Comparison of ENCODE assay signal across 14 mouse cellular contexts in genomic region chr1:118694436-118694835, GRCm38 (mm10).
DNase-seq lines count a peak whose midpoint lies in the region; ATAC-seq and TF ChIP-seq lines count a peak whose summit lies in the region.
"Had no signal": no experiment of that assay in that cellular context is flagged by ENCODE, and none has a peak within 500 bp of the region (broad histone marks: within the 10 kb centered on the region; RNA-seq: fewer than 3 reads in every experiment).

No protein-coding gene starts in this region.

- TF ChIP-seq CTCF in thymus, adult 2 months (IDR thresholded peaks at IDR 0.05; ENCODE audit: borderline replicate concordance, control insufficient read depth, extremely low read depth, insufficient read depth, low read length, poor library complexity) = peak; percentile 15; the same call in 1 of the 2 replicates

- no peaks in the 10 kb centered on the region for H3K9me3 ChIP-seq in kidney, embryonic 14.5 days (ENCODE audit: control insufficient read depth, low read length)
- no peaks in the 10 kb centered on the region for H3K9me3 ChIP-seq in forebrain, embryonic 11.5 days (ENCODE audit: control insufficient read depth, low read length)
- H3K9me3 ChIP-seq: embryonic facial prominence, embryonic 12.5 days; limb, embryonic 12.5 days had no signal

- H3K27me3 ChIP-seq in kidney, embryonic 14.5 days (ENCODE audit: control insufficient read depth, insufficient read depth, low read length) = no peaks in the 10 kb centered on the region
- no peaks in the 10 kb centered on the region for H3K27me3 ChIP-seq in thymus, adult 2 months (ENCODE audit: control insufficient read depth, insufficient read depth, low read length)
- H3K27me3 ChIP-seq in forebrain, embryonic 11.5 days (ENCODE audit: control insufficient read depth, insufficient read depth, low read length) = no peaks in the 10 kb centered on the region
- H3K27me3 ChIP-seq: embryonic facial prominence, embryonic 12.5 days; limb, embryonic 12.5 days had no signal

- no peak for TF ChIP-seq POLR2A in thymus, adult 2 months (IDR thresholded peaks at IDR 0.05; ENCODE audit: control insufficient read depth, extremely low read depth, insufficient read depth, low read length, poor library complexity)

- WGBS in kidney, embryonic 14.5 days = 80% methylated on average over 2 of the region's 2 CpGs
- WGBS in thymus, adult 2 months = 76% methylated on average over 2 of the region's 2 CpGs
- 72% methylated on average over 2 of the region's 2 CpGs for WGBS in forebrain, embryonic 11.5 days

- intact Hi-C loops in gastrocnemius, postnatal 14 days (cut with DNase I; ENCODE audit: low total_unique reads) = no loop called here

- no peak for ATAC-seq in kidney, embryonic 14.5 days (ENCODE audit: low FRiP score, low TSS enrichment)
- ATAC-seq in forebrain, embryonic 11.5 days (replicated peaks; ENCODE audit: low FRiP score) = no peak
- ATAC-seq: intestine, embryonic 16.5 days had no signal

- no peaks in the 10 kb centered on the region for H3K36me3 ChIP-seq in kidney, embryonic 14.5 days (ENCODE audit: control insufficient read depth, insufficient read depth, low read length)
- H3K36me3 ChIP-seq in thymus, adult 2 months (ENCODE audit: control insufficient read depth, insufficient read depth, low read length) = no peaks in the 10 kb centered on the region
- H3K36me3 ChIP-seq in forebrain, embryonic 11.5 days (ENCODE audit: control insufficient read depth, insufficient read depth, low read length) = no peaks in the 10 kb centered on the region
- H3K36me3 ChIP-seq: embryonic facial prominence, embryonic 12.5 days; limb, embryonic 12.5 days had no signal

- H3K27ac ChIP-seq in kidney, embryonic 14.5 days (ENCODE audit: low read depth, low read length) = no peak overlapping the region
- no peak overlapping the region for H3K27ac ChIP-seq in thymus, adult 2 months (ENCODE audit: control insufficient read depth, insufficient read depth, low read length)
- H3K27ac ChIP-seq in forebrain, embryonic 11.5 days (ENCODE audit: low read depth, low read length) = no peak overlapping the region
- H3K27ac ChIP-seq: embryonic facial prominence, embryonic 12.5 days; limb, embryonic 12.5 days had no signal

- peak; percentile 61 to 70 for DNase-seq in kidney, postnatal 25 days
- DNase-seq in thymus, adult 2 months = no peak
- DNase-seq in thymus, postnatal 4 days = no peak
- DNase-seq in cerebellum, adult 11-12 months = peak; percentile 24
- DNase-seq in ovary, postnatal 36 days (ENCODE audit: low spot score) = peak; percentile 51
- DNase-seq in gastrocnemius, postnatal 14 days = no peak
- DNase-seq in forebrain, embryonic 11.5 days (ENCODE audit: low spot score) = no peak
- DNase-seq: spleen, adult 18-20 months; thymus, postnatal 14 days had no signal

- H3K4me3 ChIP-seq in kidney, embryonic 14.5 days (ENCODE audit: low read length) = no peak overlapping the region
- no peak overlapping the region for H3K4me3 ChIP-seq in thymus, adult 2 months (ENCODE audit: control insufficient read depth, insufficient read depth, low read length)
- H3K4me3 ChIP-seq in forebrain, embryonic 11.5 days (ENCODE audit: low read depth, low read length) = no peak overlapping the region
- H3K4me3 ChIP-seq: embryonic facial prominence, embryonic 12.5 days; limb, embryonic 12.5 days had no signal

- H3K4me1 ChIP-seq in kidney, embryonic 14.5 days (ENCODE audit: control insufficient read depth, insufficient read depth, low read length) = no peaks in the 10 kb centered on the region
- H3K4me1 ChIP-seq in thymus, adult 2 months (replicated peaks; ENCODE audit: control insufficient read depth, insufficient read depth, low read length) = no peaks in the 10 kb centered on the region; the same call in 1 of the 2 replicates
- H3K4me1 ChIP-seq in forebrain, embryonic 11.5 days (replicated peaks; ENCODE audit: control insufficient read depth, insufficient read depth, low read length) = no peaks in the 10 kb centered on the region
- H3K4me1 ChIP-seq: embryonic facial prominence, embryonic 12.5 days had no signal

- no peak overlapping the region for H3K9ac ChIP-seq in kidney, embryonic 14.5 days (ENCODE audit: low read depth, low read length)
- no peak overlapping the region for H3K9ac ChIP-seq in forebrain, embryonic 11.5 days (ENCODE audit: low read length)
- H3K9ac ChIP-seq: embryonic facial prominence, embryonic 12.5 days; limb, embryonic 12.5 days had no signal

- H3K4me2 ChIP-seq in kidney, embryonic 14.5 days (replicated peaks; ENCODE audit: low read depth, low read length) = no peak overlapping the region
- no peak overlapping the region for H3K4me2 ChIP-seq in forebrain, embryonic 11.5 days (ENCODE audit: low read depth, low read length, severe bottlenecking)
- H3K4me2 ChIP-seq: embryonic facial prominence, embryonic 12.5 days; heart, embryonic 11.5 days; limb, embryonic 12.5 days had no signal

Comparison
In these comparisons a context has a peak if more than half of its experiments do, and no peak if none do; other contexts are left out.
1. DNase-seq: peak in kidney, postnatal 25 days (2 of 2), cerebellum, adult 11-12 months (single experiment) and ovary, postnatal 36 days (single experiment); none in thymus, adult 2 months (single experiment), thymus, postnatal 4 days (single experiment), gastrocnemius, postnatal 14 days (single experiment) and forebrain, embryonic 11.5 days (single experiment).